Mouse (Mus musculus) liver, adult 2 months (tissue): ENCODE data around the gene Fam227a.

Experiments
- CTCF ChIP-seq: fragments of 200-500 bp; IDR thresholded peaks from 2 replicates; pipeline ENCODE4 v1.5.1; 2011; ENCODE audit warnings: low read depth, low read length, control low read depth
- POLR2A ChIP-seq: fragments of 200-500 bp; IDR thresholded peaks from 2 replicates; pipeline ENCODE4 v1.6.1; 2011; ENCODE audit warnings: low read length, control low read depth; ENCODE audit not compliant: insufficient read depth; ENCODE audit errors: extremely low read depth

- TF ChIP-seq CTCF: no peak
- no peak for TF ChIP-seq POLR2A
Measured at GRCm38 (mm10) chr15:79600176-79600575, 58.6 kb downstream of the Fam227a start.
